Mouse (Mus musculus) kidney, embryonic 15.5 days (tissue): ENCODE results near the gene Ttll5. TPM values are rescaled to one million over a fixed set of nuclear protein-coding genes. Genes with fewer than 3 reads are reported as not detected.

Experiments used
- polyA plus RNA-seq: library from polyadenylated mRNA; unstranded; fragments of >200 nt; fragmentation: Nextera tagmentation; extraction: Ambion mirVana; gene quantifications from 2 replicates; pipeline ENCODE4 v1.2.1, GENCODE M21; 2015

Ttll5 gene
- polyA plus RNA-seq, 1 experiment from 2014 or later: 13.0 TPM

Other genes starting within 250 kb of the Ttll5 start
- gene Jdp2, start 225.6 kb upstream of the Ttll5 start, polyA plus RNA-seq: 0.41 and 0.61 TPM in 2 replicates
- 3.5 and 4.0 TPM in 2 replicates for gene Batf, start 138.0 kb upstream of the Ttll5 start, polyA plus RNA-seq
- 4.2 and 4.4 TPM in 2 replicates for gene Flvcr2, start 78.1 kb upstream of the Ttll5 start, polyA plus RNA-seq
- 116 and 117 TPM in 2 replicates for gene Erg28, start 109 bp upstream of the Ttll5 start, polyA plus RNA-seq